Mouse (Mus musculus): ENCODE measurements at regions not wholly inside any gene's neighbourhood (a gene's known extent, or its start where the extent isn't known, plus 50 kb on each side); places are given as distances from the start of the nearest gene placed in this dataset.
"Not testable (repeated sequence)": the region's sequence is repeated elsewhere in the genome, so short reads cannot be mapped to it uniquely, and the experiment has no call there.

DNA sequence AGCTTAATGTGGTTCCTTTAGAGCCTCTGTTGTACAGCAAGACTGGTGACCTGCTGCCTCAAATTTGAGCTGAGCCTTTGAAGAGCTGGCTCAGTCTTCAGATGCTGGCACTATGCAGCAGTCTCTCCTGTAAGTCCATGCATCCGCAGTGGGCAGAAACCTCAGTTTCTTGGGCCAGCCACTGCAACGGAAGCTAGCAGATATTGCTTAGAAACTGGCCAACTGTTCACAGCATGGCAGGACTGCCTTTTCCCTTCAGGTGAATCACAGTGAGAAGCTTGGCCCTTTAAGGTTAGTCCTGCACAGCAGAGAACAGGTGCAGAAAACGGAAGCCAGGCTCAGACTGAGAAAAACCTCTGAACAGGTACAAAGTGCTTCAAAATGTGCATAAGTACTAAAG, 1976.8 kb upstream of the G6pd2 start:
- Histone ChIP-seq H3K4me1 (no peaks in the 10 kb centered on the region), H3K4me2 (replicated peaks) (no peak overlapping the region), H3K9me3 (no peaks in the 10 kb centered on the region), H3K36me3 (no peaks in the 10 kb centered on the region), H3K27me3 (no peaks in the 10 kb centered on the region), H3K27ac (no peak overlapping the region), H3K4me3 (no peak overlapping the region), H3K9ac (no peak overlapping the region)
- WGBS: 81% methylated on average over 3 of the region's 3 CpGs
- no peak for ATAC-seq (ENCODE audit: low FRiP score, low read depth)

- no peak overlapping the region for H3K27ac ChIP-seq
- H3K4me1 ChIP-seq: no peaks in the 10 kb centered on the region
- H3K27me3 ChIP-seq: no peaks in the 10 kb centered on the region
- WGBS: 75% methylated on average over 1 of the region's 1 CpGs
- H3K9ac ChIP-seq: no peak overlapping the region
- H3K9me3 ChIP-seq: no peaks in the 10 kb centered on the region
- H3K4me2 ChIP-seq (replicated peaks): no peak overlapping the region
- ATAC-seq (ENCODE audit: low FRiP score, low read depth): no peak
- no peak overlapping the region for H3K4me3 ChIP-seq
- H3K36me3 ChIP-seq: no peaks in the 10 kb centered on the region
Measured at GRCm38 (mm10) chr5:59845745-59846144, 1962.9 kb upstream of the G6pd2 start.

- WGBS: 79% methylated on average over 1 of the region's 1 CpGs
- H3K36me3 ChIP-seq: no peaks in the 10 kb centered on the region
- H3K9me3 ChIP-seq: no peaks in the 10 kb centered on the region
- no peak overlapping the region for H3K4me2 ChIP-seq (replicated peaks)
- H3K9ac ChIP-seq: no peak overlapping the region
- H3K4me1 ChIP-seq: no peaks in the 10 kb centered on the region
- no peaks in the 10 kb centered on the region for H3K27me3 ChIP-seq
- no peak for ATAC-seq (ENCODE audit: low FRiP score, low read depth)
- no peak overlapping the region for H3K4me3 ChIP-seq
- H3K27ac ChIP-seq: no peak overlapping the region
Measured at GRCm38 (mm10) chr5:59847643-59848042, 1961.0 kb upstream of the G6pd2 start.

DNA sequence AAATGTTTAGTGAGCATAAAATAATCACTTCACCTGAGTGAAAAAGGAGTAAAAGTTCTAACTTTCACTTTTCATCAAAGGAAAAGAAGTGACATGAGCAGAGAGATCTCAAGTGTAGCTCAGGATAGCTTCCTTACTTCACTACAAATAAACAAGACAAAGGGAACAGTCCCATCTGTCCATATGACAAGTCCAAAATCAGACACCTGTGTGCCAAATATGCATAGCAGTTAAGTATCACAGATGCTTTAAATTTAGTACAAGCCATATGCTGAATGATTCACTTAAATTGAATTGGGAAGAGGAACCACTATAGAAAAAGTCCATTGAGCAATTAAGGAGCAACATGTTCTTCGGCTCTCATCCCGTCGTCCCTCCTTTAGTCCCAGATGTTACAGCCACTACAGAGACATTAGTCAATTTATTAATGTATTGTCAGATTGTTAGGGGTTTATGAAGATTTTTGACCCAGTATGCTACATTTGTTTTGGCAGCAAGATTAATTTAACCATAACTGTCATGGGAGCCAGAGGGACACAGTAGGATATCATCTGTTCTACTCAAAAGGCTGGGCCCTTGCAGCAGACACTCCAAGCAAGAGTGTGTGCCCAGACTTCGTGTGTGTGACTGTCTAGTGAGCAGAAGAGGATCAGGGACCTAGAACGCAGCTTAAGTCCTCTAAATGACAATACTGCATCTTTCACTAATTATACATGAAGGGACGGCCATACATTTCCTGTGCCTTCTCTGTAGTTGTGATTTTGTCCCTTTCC, 1914.5 kb upstream of the G6pd2 start:
- Histone ChIP-seq H3K9me3 (no peaks in the 10 kb centered on the region), H3K27ac (no peak overlapping the region), H3K27me3 (no peaks in the 10 kb centered on the region), H3K4me2 (replicated peaks) (no peak overlapping the region), H3K4me3 (no peak overlapping the region), H3K36me3 (no peaks in the 10 kb centered on the region), H3K9ac (no peak overlapping the region), H3K4me1 (no peaks in the 10 kb centered on the region)
- 80% methylated on average over 6 of the region's 6 CpGs for WGBS
- ATAC-seq (ENCODE audit: low FRiP score, low read depth): no peak

- Histone ChIP-seq H3K4me1 (no peaks in the 10 kb centered on the region), H3K27me3 (no peaks in the 10 kb centered on the region), H3K36me3 (no peaks in the 10 kb centered on the region), H3K9ac (no peak overlapping the region), H3K27ac (no peak overlapping the region), H3K9me3 (no peaks in the 10 kb centered on the region), H3K4me2 (replicated peaks) (no peak overlapping the region), H3K4me3 (no peak overlapping the region)
- no peak for ATAC-seq (ENCODE audit: low FRiP score, low read depth)
- 81% methylated on average over 4 of the region's 4 CpGs for WGBS
Measured at GRCm38 (mm10) chr5:59921910-59922309, 1886.7 kb upstream of the G6pd2 start.

- ATAC-seq (ENCODE audit: low FRiP score, low read depth): no peak
- Histone ChIP-seq H3K9me3 (no peaks in the 10 kb centered on the region), H3K36me3 (no peaks in the 10 kb centered on the region), H3K4me2 (replicated peaks) (no peak overlapping the region), H3K27ac (no peak overlapping the region), H3K4me3 (no peak overlapping the region), H3K9ac (no peak overlapping the region), H3K27me3 (no peaks in the 10 kb centered on the region), H3K4me1 (no peaks in the 10 kb centered on the region)
- WGBS: 84% methylated on average over 1 of the region's 1 CpGs
Measured at GRCm38 (mm10) chr5:59940861-59941260, 1867.8 kb upstream of the G6pd2 start.

DNA sequence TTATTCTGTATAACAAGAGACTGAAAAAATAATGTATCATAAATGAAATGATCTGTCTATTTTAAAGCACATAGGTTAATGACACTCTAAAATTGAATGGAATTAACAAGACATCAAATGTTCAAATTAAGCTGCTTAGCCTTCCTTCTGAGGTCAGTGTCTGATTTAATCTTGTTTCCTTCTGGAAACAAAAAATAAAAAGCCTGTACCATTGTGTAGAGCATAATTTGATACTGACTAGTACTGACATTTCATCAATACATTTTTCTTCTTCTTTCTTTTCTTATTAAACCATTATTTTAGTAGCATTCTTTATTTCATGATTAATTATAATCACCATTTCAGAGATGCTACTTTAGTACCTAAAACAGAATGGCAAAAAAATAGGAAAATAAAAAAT, 1862.9 kb upstream of the G6pd2 start:
- H3K9me3 ChIP-seq: no peaks in the 10 kb centered on the region
- no peak overlapping the region for H3K4me3 ChIP-seq
- H3K4me2 ChIP-seq (replicated peaks): no peak overlapping the region
- ATAC-seq (ENCODE audit: low FRiP score, low read depth): no peak
- no peaks in the 10 kb centered on the region for H3K27me3 ChIP-seq
- H3K4me1 ChIP-seq: no peaks in the 10 kb centered on the region
- H3K9ac ChIP-seq: no peak overlapping the region
- H3K36me3 ChIP-seq: no peaks in the 10 kb centered on the region
- H3K27ac ChIP-seq: no peak overlapping the region

- H3K9me3 ChIP-seq: no peaks in the 10 kb centered on the region
- no peak overlapping the region for H3K4me2 ChIP-seq (replicated peaks)
- WGBS: 90% methylated on average over 4 of the region's 4 CpGs
- H3K4me1 ChIP-seq: no peaks in the 10 kb centered on the region
- no peak overlapping the region for H3K4me3 ChIP-seq
- no peak overlapping the region for H3K27ac ChIP-seq
- no peaks in the 10 kb centered on the region for H3K27me3 ChIP-seq
- ATAC-seq (ENCODE audit: low FRiP score, low read depth): no peak
- no peaks in the 10 kb centered on the region for H3K36me3 ChIP-seq
- H3K9ac ChIP-seq: no peak overlapping the region
Measured at GRCm38 (mm10) chr5:59947831-59948568, 1860.6 kb upstream of the G6pd2 start.

- not testable (repeated sequence) for H3K4me2 ChIP-seq (replicated peaks); H3K36me3 ChIP-seq; H3K9ac ChIP-seq; H3K27ac ChIP-seq; H3K27me3 ChIP-seq; H3K4me1 ChIP-seq; H3K9me3 ChIP-seq; H3K4me3 ChIP-seq; ATAC-seq (ENCODE audit: low FRiP score, low read depth)
- 86% methylated on average over 7 of the region's 7 CpGs for WGBS
Measured at GRCm38 (mm10) chr5:59956240-59956639, 1852.4 kb upstream of the G6pd2 start.

DNA sequence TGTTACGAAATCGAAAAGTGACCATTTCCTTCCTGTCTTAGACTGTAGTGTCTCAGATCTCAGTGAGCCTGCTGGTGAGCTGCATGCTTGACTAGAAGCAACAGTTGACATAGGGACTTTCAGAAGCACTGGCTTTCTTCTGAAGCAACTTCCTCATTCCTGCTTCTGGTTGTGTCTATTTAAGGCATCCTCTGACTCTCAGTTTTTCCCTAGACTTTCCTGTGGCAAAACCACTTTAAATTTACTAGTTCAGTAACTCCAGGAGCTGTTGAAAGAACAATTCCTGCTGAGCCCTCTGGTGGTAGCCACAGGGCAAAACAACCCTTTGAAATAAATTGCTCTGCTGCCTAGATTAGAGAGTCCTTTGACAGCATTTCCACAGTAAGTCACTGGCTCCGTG, 1811.9 kb upstream of the G6pd2 start:
- 69% methylated on average over 3 of the region's 3 CpGs for WGBS
- H3K27ac ChIP-seq: no peak overlapping the region
- H3K36me3 ChIP-seq: no peaks in the 10 kb centered on the region
- H3K4me2 ChIP-seq (replicated peaks): no peak overlapping the region
- peak; percentile 54 for ATAC-seq (ENCODE audit: low FRiP score, low read depth)
- H3K4me3 ChIP-seq: no peak overlapping the region
- H3K9me3 ChIP-seq: no peaks in the 10 kb centered on the region
- no peaks in the 10 kb centered on the region for H3K4me1 ChIP-seq
- no peaks in the 10 kb centered on the region for H3K27me3 ChIP-seq
- no peak overlapping the region for H3K9ac ChIP-seq

GRCm38 (mm10) chr5:60042603-60043175, 1765.9 kb upstream of the G6pd2 start:
- ATAC-seq (ENCODE audit: low FRiP score, low read depth): peak; percentile 100
- H3K4me1 ChIP-seq; H3K4me3 ChIP-seq; H3K9me3 ChIP-seq; H3K9ac ChIP-seq; H3K27me3 ChIP-seq; H3K36me3 ChIP-seq; H3K4me2 ChIP-seq (replicated peaks); H3K27ac ChIP-seq: not testable (repeated sequence)
- WGBS: 94% methylated on average over 6 of the region's 7 CpGs

DNA sequence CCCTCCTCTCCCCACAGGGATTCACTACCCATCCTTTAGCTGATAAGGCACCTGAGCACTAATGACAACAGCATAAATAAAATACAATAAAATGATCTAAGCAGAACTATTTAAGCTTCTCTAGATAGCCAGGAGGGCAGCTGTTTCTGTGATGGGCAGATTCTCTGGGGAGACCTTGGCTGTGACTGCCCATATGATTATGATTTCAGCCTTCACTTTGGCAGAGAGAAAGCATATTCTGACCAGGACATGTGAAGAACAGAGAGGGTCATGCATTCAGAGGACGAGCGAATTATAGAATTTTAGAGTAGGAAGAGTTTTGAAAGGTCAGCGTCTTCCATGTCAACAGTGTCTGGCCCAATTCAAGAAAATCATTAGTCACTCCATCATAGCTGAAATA, 1759.6 kb upstream of the G6pd2 start:
- no peak overlapping the region for H3K4me2 ChIP-seq (replicated peaks)
- no peaks in the 10 kb centered on the region for H3K36me3 ChIP-seq
- no peak overlapping the region for H3K9ac ChIP-seq
- H3K4me1 ChIP-seq: no peaks in the 10 kb centered on the region
- ATAC-seq (ENCODE audit: low FRiP score, low read depth): no peak
- H3K27ac ChIP-seq: no peak overlapping the region
- no peak overlapping the region for H3K4me3 ChIP-seq
- no peaks in the 10 kb centered on the region for H3K27me3 ChIP-seq
- 96% methylated on average over 3 of the region's 3 CpGs for WGBS
- H3K9me3 ChIP-seq: no peaks in the 10 kb centered on the region
